8 mouse cellular contexts compared by ENCODE assay signal in genomic region chr11:75572301-75572791, GRCm38 (mm10). TPM values are rescaled to one million over a fixed set of nuclear protein-coding genes. Genes with fewer than 3 reads are reported as not detected.
DNase-seq lines count a peak whose midpoint lies in the region; ATAC-seq and TF ChIP-seq lines count a peak whose summit lies in the region.

No protein-coding gene starts in this region.

- no peak overlapping the region for H3K4me2 ChIP-seq in heart, embryonic 11.5 days
- no peak overlapping the region for H3K4me2 ChIP-seq in forebrain, embryonic 15.5 days (replicated peaks)
- H3K4me2 ChIP-seq in liver, embryonic 15.5 days = peak overlapping the region; percentile 25; the same call in 1 of the 2 replicates
- peak overlapping the region; percentile 35 for H3K4me2 ChIP-seq in stomach, embryonic 15.5 days

- WGBS in heart, embryonic 11.5 days (ENCODE audit: insufficient replicate concordance) = 24% methylated on average over 10 of the region's 10 CpGs
- WGBS in forebrain, embryonic 15.5 days = 8% methylated on average over 10 of the region's 10 CpGs
- 23% methylated on average over 10 of the region's 10 CpGs for WGBS in liver, embryonic 15.5 days (ENCODE audit: insufficient replicate concordance)
- 19% methylated on average over 10 of the region's 10 CpGs for WGBS in stomach, embryonic 15.5 days

- ATAC-seq in heart, embryonic 11.5 days (replicated peaks; ENCODE audit: insufficient number of reproducible peaks, low FRiP score, low TSS enrichment) = no peak
- ATAC-seq in forebrain, embryonic 15.5 days (replicated peaks) = no peak; the same call in 1 of the 2 replicates
- ATAC-seq in liver, embryonic 15.5 days (ENCODE audit: insufficient read depth) = no peak
- 0 out of 2 replicates have a peak, but pooled peaks have one; percentile 2 for ATAC-seq in stomach, embryonic 15.5 days (ENCODE audit: insufficient read depth, low FRiP score, low read depth)
- ATAC-seq in monocyte, adult 5-6 weeks (replicated peaks; ENCODE audit: insufficient number of reproducible peaks, low FRiP score, low TSS enrichment, poor library complexity, severe bottlenecking) = no peak

- H3K4me3 ChIP-seq in heart, embryonic 11.5 days (ENCODE audit: low read depth, low read length) = no peak overlapping the region
- peak overlapping the region; percentile 41; the same call in 1 of the 2 replicates for H3K4me3 ChIP-seq in E14TG2a.4 (replicated peaks; ENCODE audit: low read length)
- H3K4me3 ChIP-seq in forebrain, embryonic 15.5 days = no peak overlapping the region
- H3K4me3 ChIP-seq in liver, embryonic 15.5 days (replicated peaks) = no peak overlapping the region
- no peak overlapping the region for H3K4me3 ChIP-seq in stomach, embryonic 15.5 days (replicated peaks)

- no peak for TF ChIP-seq CTCF in E14TG2a.4 (conservative IDR thresholded peaks at IDR 0.05; ENCODE audit: low read length)

- peaks cover 16% of the 10 kb centered on the region for H3K4me1 ChIP-seq in heart, embryonic 11.5 days (ENCODE audit: control insufficient read depth, insufficient read depth, low read length)
- H3K4me1 ChIP-seq in E14TG2a.4 (replicated peaks; ENCODE audit: low read depth, low read length) = peaks cover 26% of the 10 kb centered on the region
- peaks cover 12% of the 10 kb centered on the region for H3K4me1 ChIP-seq in forebrain, embryonic 15.5 days
- peaks cover 43% of the 10 kb centered on the region for H3K4me1 ChIP-seq in liver, embryonic 15.5 days (replicated peaks)
- peaks cover 15% of the 10 kb centered on the region for H3K4me1 ChIP-seq in stomach, embryonic 15.5 days

- peak; percentile 96 for DNase-seq in heart, adult 11 months
- DNase-seq in spleen, adult 18-20 months = no peak

- no peak overlapping the region; the same call in 1 of the 2 replicates for H3K27ac ChIP-seq in heart, embryonic 11.5 days (ENCODE audit: low read depth, low read length)
- peak overlapping the region; percentile 25; the same call in 1 of the 2 replicates for H3K27ac ChIP-seq in forebrain, embryonic 15.5 days (replicated peaks)
- H3K27ac ChIP-seq in liver, embryonic 15.5 days (replicated peaks) = peak overlapping the region; percentile 52; the same call in 1 of the 2 replicates
- H3K27ac ChIP-seq in stomach, embryonic 15.5 days = peak overlapping the region; percentile 68; the same call in 1 of the 2 replicates

- no peak overlapping the region; the same call in 1 of the 2 replicates for H3K9ac ChIP-seq in heart, embryonic 11.5 days (ENCODE audit: low read depth, low read length)
- H3K9ac ChIP-seq in forebrain, embryonic 15.5 days (replicated peaks) = peak overlapping the region; percentile 22
- H3K9ac ChIP-seq in liver, embryonic 15.5 days = no peak overlapping the region
- H3K9ac ChIP-seq in stomach, embryonic 15.5 days = no peak overlapping the region

- no peaks in the 10 kb centered on the region for H3K9me3 ChIP-seq in heart, embryonic 11.5 days (replicated peaks; ENCODE audit: control insufficient read depth, low read length)
- H3K9me3 ChIP-seq in E14TG2a.4 (ENCODE audit: low read length) = no peaks in the 10 kb centered on the region
- no peaks in the 10 kb centered on the region for H3K9me3 ChIP-seq in forebrain, embryonic 15.5 days
- H3K9me3 ChIP-seq in liver, embryonic 15.5 days (replicated peaks) = no peaks in the 10 kb centered on the region
- no peaks in the 10 kb centered on the region for H3K9me3 ChIP-seq in stomach, embryonic 15.5 days

- H3K27me3 ChIP-seq in heart, embryonic 11.5 days (ENCODE audit: control insufficient read depth, insufficient read depth, low read length) = peaks cover 27% of the 10 kb centered on the region
- no peaks in the 10 kb centered on the region for H3K27me3 ChIP-seq in E14TG2a.4 (ENCODE audit: insufficient read depth, low read length)
- no peaks in the 10 kb centered on the region for H3K27me3 ChIP-seq in forebrain, embryonic 15.5 days
- peaks cover 13% of the 10 kb centered on the region; the same call in 1 of the 2 replicates for H3K27me3 ChIP-seq in liver, embryonic 15.5 days
- H3K27me3 ChIP-seq in stomach, embryonic 15.5 days (replicated peaks) = no peaks in the 10 kb centered on the region

- H3K36me3 ChIP-seq in heart, embryonic 11.5 days (ENCODE audit: control insufficient read depth, insufficient read depth, low read length) = no peaks in the 10 kb centered on the region
- H3K36me3 ChIP-seq in E14TG2a.4 (ENCODE audit: insufficient read depth, low read length) = peaks cover 28% of the 10 kb centered on the region
- H3K36me3 ChIP-seq in forebrain, embryonic 15.5 days = peaks cover 14% of the 10 kb centered on the region
- no peaks in the 10 kb centered on the region for H3K36me3 ChIP-seq in liver, embryonic 15.5 days (replicated peaks)
- H3K36me3 ChIP-seq in stomach, embryonic 15.5 days = no peaks in the 10 kb centered on the region

RNA-seq across cellular contexts. Expression of gene Pitpna, which starts 15.6 kb away (rescaled TPM):
- 57.1 and 59.7 TPM in 2 replicates for polyA plus RNA-seq in heart, embryonic 11.5 days (2014; fragmentation: Nextera tagmentation; extraction: Ambion mirVana)
- polyA plus RNA-seq in forebrain, embryonic 15.5 days (2015; fragmentation: Nextera tagmentation; extraction: Ambion mirVana) = 92.4 and 97.7 TPM in 2 replicates
- polyA plus RNA-seq in liver, embryonic 15.5 days (2015; fragmentation: Nextera tagmentation; extraction: Ambion mirVana) = 30.7 and 33.1 TPM in 2 replicates
- polyA plus RNA-seq in stomach, embryonic 15.5 days (2015; fragmentation: Nextera tagmentation; extraction: Ambion mirVana) = 82.4 and 83.4 TPM in 2 replicates
- total RNA-seq in monocyte, adult 5-6 weeks (2017) = 113 to 174 TPM (median 147 TPM) in 3 replicates

RNA-seq across cellular contexts. Expression of gene Slc43a2, which starts 40.9 kb away (rescaled TPM):
- polyA plus RNA-seq in heart, embryonic 11.5 days (2014; fragmentation: Nextera tagmentation; extraction: Ambion mirVana) = 2.7 and 4.2 TPM in 2 replicates
- polyA plus RNA-seq in forebrain, embryonic 15.5 days (2015; fragmentation: Nextera tagmentation; extraction: Ambion mirVana) = 12.1 and 12.6 TPM in 2 replicates
- polyA plus RNA-seq in liver, embryonic 15.5 days (2015; fragmentation: Nextera tagmentation; extraction: Ambion mirVana) = 4.2 and 5.8 TPM in 2 replicates
- 4.9 and 6.3 TPM in 2 replicates for polyA plus RNA-seq in stomach, embryonic 15.5 days (2015; fragmentation: Nextera tagmentation; extraction: Ambion mirVana)
- total RNA-seq in monocyte, adult 5-6 weeks (2017) = 33.3 to 44.2 TPM (median 36.6 TPM) in 3 replicates

RNA-seq across cellular contexts. Expression of gene Inpp5k, which starts 58.4 kb away (rescaled TPM):
- polyA plus RNA-seq in heart, embryonic 11.5 days (2014; fragmentation: Nextera tagmentation; extraction: Ambion mirVana) = 19.7 and 21.0 TPM in 2 replicates
- 47.2 and 47.4 TPM in 2 replicates for polyA plus RNA-seq in forebrain, embryonic 15.5 days (2015; fragmentation: Nextera tagmentation; extraction: Ambion mirVana)
- 16.0 and 18.3 TPM in 2 replicates for polyA plus RNA-seq in liver, embryonic 15.5 days (2015; fragmentation: Nextera tagmentation; extraction: Ambion mirVana)
- 18.9 and 20.2 TPM in 2 replicates for polyA plus RNA-seq in stomach, embryonic 15.5 days (2015; fragmentation: Nextera tagmentation; extraction: Ambion mirVana)
- 68.4 to 82.5 TPM (median 80.2 TPM) in 3 replicates for total RNA-seq in monocyte, adult 5-6 weeks (2017)

RNA-seq across cellular contexts. Expression of gene Scarf1, which starts 59.0 kb away (rescaled TPM):
- 7.6 and 8.7 TPM in 2 replicates for polyA plus RNA-seq in heart, embryonic 11.5 days (2014; fragmentation: Nextera tagmentation; extraction: Ambion mirVana)
- polyA plus RNA-seq in forebrain, embryonic 15.5 days (2015; fragmentation: Nextera tagmentation; extraction: Ambion mirVana) = 3.1 and 3.3 TPM in 2 replicates
- 2.8 and 3.6 TPM in 2 replicates for polyA plus RNA-seq in liver, embryonic 15.5 days (2015; fragmentation: Nextera tagmentation; extraction: Ambion mirVana)
- polyA plus RNA-seq in stomach, embryonic 15.5 days (2015; fragmentation: Nextera tagmentation; extraction: Ambion mirVana) = 6.3 and 7.1 TPM in 2 replicates
- 1.6 TPM in 2 of 3 replicates, not detected in the other for total RNA-seq in monocyte, adult 5-6 weeks (2017)

Comparison
In these comparisons a context has a peak if more than half of its experiments do, and no peak if none do; other contexts are left out.
1. H3K4me2 ChIP-seq: peak in liver, embryonic 15.5 days (single experiment) and stomach, embryonic 15.5 days (single experiment); none in heart, embryonic 11.5 days (single experiment) and forebrain, embryonic 15.5 days (single experiment).